Comparison of ENCODE assay signal across 11 mouse cellular contexts in genomic region chr14:60741033-60741432, GRCm38 (mm10). TPM values are rescaled to one million over a fixed set of nuclear protein-coding genes. Genes with fewer than 3 reads are reported as not detected.
DNase-seq lines count a peak whose midpoint lies in the region; ATAC-seq and TF ChIP-seq lines count a peak whose summit lies in the region.
"Had no signal": no experiment of that assay in that cellular context is flagged by ENCODE, and none has a peak within 500 bp of the region (broad histone marks: within the 10 kb centered on the region; RNA-seq: fewer than 3 reads in every experiment).

No protein-coding gene starts in this region.

- no peak for TF ChIP-seq CTCF in liver, adult 2 months (IDR thresholded peaks at IDR 0.05; ENCODE audit: low read depth, low read length)

- H3K36me3 ChIP-seq in forebrain, embryonic 12.5 days (replicated peaks) = peaks cover 27% of the 10 kb centered on the region
- peaks cover 68% of the 10 kb centered on the region for H3K36me3 ChIP-seq in forebrain, embryonic 10.5 days (replicated peaks)
- H3K36me3 ChIP-seq in liver, adult 2 months (ENCODE audit: control insufficient read depth, insufficient read depth, low read length) = peaks cover 6% of the 10 kb centered on the region; the same call in 1 of the 2 replicates
- H3K36me3 ChIP-seq in embryonic facial prominence, embryonic 14.5 days (ENCODE audit: control insufficient read depth, insufficient read depth, low read length) = no peaks in the 10 kb centered on the region
- H3K36me3 ChIP-seq in limb, embryonic 12.5 days = no peaks in the 10 kb centered on the region

- 86% methylated on average over 8 of the region's 8 CpGs for WGBS in forebrain, embryonic 12.5 days
- WGBS in forebrain, embryonic 10.5 days = 84% methylated on average over 8 of the region's 8 CpGs
- WGBS in liver, adult 2 months = 71% methylated on average over 8 of the region's 8 CpGs
- 63% methylated on average over 8 of the region's 8 CpGs for WGBS in embryonic facial prominence, embryonic 14.5 days
- WGBS in limb, embryonic 12.5 days = 73% methylated on average over 8 of the region's 8 CpGs

- no peak overlapping the region for H3K4me2 ChIP-seq in forebrain, embryonic 12.5 days
- no peak overlapping the region for H3K4me2 ChIP-seq in embryonic facial prominence, embryonic 14.5 days (ENCODE audit: low read depth, low read length)
- H3K4me2 ChIP-seq in limb, embryonic 12.5 days = no peak overlapping the region

- no peak overlapping the region for H3K9ac ChIP-seq in forebrain, embryonic 12.5 days
- H3K9ac ChIP-seq in liver, adult 2 months (ENCODE audit: low read depth, low read length) = no peak overlapping the region
- no peak overlapping the region for H3K9ac ChIP-seq in embryonic facial prominence, embryonic 14.5 days (ENCODE audit: low read depth, low read length)
- H3K9ac ChIP-seq in limb, embryonic 12.5 days (replicated peaks) = no peak overlapping the region

- no peak for TF ChIP-seq POLR2A in liver, adult 2 months (IDR thresholded peaks at IDR 0.05; ENCODE audit: extremely low read depth, insufficient read depth, low read length)

- DNase-seq in forebrain, embryonic 10.5 days (ENCODE audit: extremely low spot score, low spot score) = no peak
- DNase-seq in liver, adult 2 months (ENCODE audit: extremely low read depth, low read depth, low spot score) = no peak
- no peak for DNase-seq in liver
- no peak for DNase-seq in embryonic facial prominence, embryonic 14.5 days (ENCODE audit: low spot score)
- DNase-seq in right cerebral cortex, adult 2 months (ENCODE audit: low spot score in 2 of 2) = no peak
- DNase-seq in spleen, adult 12 weeks (ENCODE audit: low spot score) = no peak
- DNase-seq: spleen, adult 18-20 months had no signal

- H3K27me3 ChIP-seq in forebrain, embryonic 12.5 days = no peaks in the 10 kb centered on the region
- no peaks in the 10 kb centered on the region for H3K27me3 ChIP-seq in forebrain, embryonic 10.5 days (ENCODE audit: poor library complexity, severe bottlenecking)
- no peaks in the 10 kb centered on the region for H3K27me3 ChIP-seq in liver, adult 2 months (ENCODE audit: control insufficient read depth, insufficient read depth, low read length)
- H3K27me3 ChIP-seq in embryonic facial prominence, embryonic 14.5 days (replicated peaks; ENCODE audit: control insufficient read depth, insufficient read depth, low read length) = no peaks in the 10 kb centered on the region
- H3K27me3 ChIP-seq in limb, embryonic 12.5 days = no peaks in the 10 kb centered on the region
- H3K27me3 ChIP-seq: CH12.LX had no signal

- H3K4me3 ChIP-seq in forebrain, embryonic 12.5 days (replicated peaks) = no peak overlapping the region
- H3K4me3 ChIP-seq in forebrain, embryonic 10.5 days = no peak overlapping the region
- H3K4me3 ChIP-seq in liver, adult 2 months (ENCODE audit: insufficient read depth, low read depth, low read length) = no peak overlapping the region
- H3K4me3 ChIP-seq in embryonic facial prominence, embryonic 14.5 days (ENCODE audit: low read depth, low read length) = no peak overlapping the region
- H3K4me3 ChIP-seq in limb, embryonic 12.5 days (replicated peaks) = no peak overlapping the region

- peaks cover 52% of the 10 kb centered on the region for H3K4me1 ChIP-seq in forebrain, embryonic 12.5 days
- peaks cover 39% of the 10 kb centered on the region for H3K4me1 ChIP-seq in forebrain, embryonic 10.5 days
- peaks cover 2% of the 10 kb centered on the region; the same call in 1 of the 2 replicates for H3K4me1 ChIP-seq in liver, adult 2 months (ENCODE audit: control insufficient read depth, insufficient read depth, low read length)
- peaks cover 31% of the 10 kb centered on the region for H3K4me1 ChIP-seq in embryonic facial prominence, embryonic 14.5 days (ENCODE audit: control insufficient read depth, insufficient read depth, low read length)
- peaks cover 69% of the 10 kb centered on the region for H3K4me1 ChIP-seq in limb, embryonic 12.5 days (replicated peaks)

- no peak for ATAC-seq in forebrain, embryonic 12.5 days (ENCODE audit: low FRiP score)
- no peak for ATAC-seq in embryonic facial prominence, embryonic 14.5 days (ENCODE audit: low read depth)
- ATAC-seq in limb, embryonic 12.5 days (ENCODE audit: insufficient number of reproducible peaks, insufficient read depth, low FRiP score, low TSS enrichment, low read depth) = no peak

- H3K9me3 ChIP-seq in forebrain, embryonic 12.5 days = no peaks in the 10 kb centered on the region
- H3K9me3 ChIP-seq in forebrain, embryonic 10.5 days = no peaks in the 10 kb centered on the region
- no peaks in the 10 kb centered on the region for H3K9me3 ChIP-seq in embryonic facial prominence, embryonic 14.5 days (ENCODE audit: control insufficient read depth, low read length)
- H3K9me3 ChIP-seq in limb, embryonic 12.5 days = no peaks in the 10 kb centered on the region

- peak overlapping the region; percentile 61 for H3K27ac ChIP-seq in forebrain, embryonic 12.5 days
- no peak overlapping the region for H3K27ac ChIP-seq in forebrain, embryonic 10.5 days
- peak overlapping the region; percentile 43 for H3K27ac ChIP-seq in liver, adult 2 months (replicated peaks; ENCODE audit: insufficient read depth, low read depth, low read length)
- H3K27ac ChIP-seq in embryonic facial prominence, embryonic 14.5 days (replicated peaks; ENCODE audit: low read depth, low read length) = peak overlapping the region; percentile 75
- 0 out of 2 replicates have a peak overlapping the region, but pooled peaks have one; percentile 62 for H3K27ac ChIP-seq in limb, embryonic 12.5 days

- H3K79me2 ChIP-seq in liver, adult 2 months (ENCODE audit: control insufficient read depth, insufficient read depth, low read length) = no peaks in the 10 kb centered on the region

RNA-seq across cellular contexts. Expression of gene C1qtnf9, which starts 26.9 kb away (rescaled TPM):
- polyA plus RNA-seq in forebrain, embryonic 12.5 days (2016; fragmentation: Nextera tagmentation; extraction: Ambion mirVana) = 0.23 and 0.37 TPM in 2 replicates
- 0.07 and 0.10 TPM in 2 replicates for polyA plus RNA-seq in forebrain, embryonic 10.5 days (2016; fragmentation: Nextera tagmentation; extraction: Ambion mirVana)
- total RNA-seq in liver, adult 2 months (2014; rRNA removed) = 0.34 and 0.46 TPM in 2 replicates
- polyA plus RNA-seq in liver, adult 2 months (2012; rRNA removed) = 0.07 and 0.24 TPM in 2 replicates
- polyA plus RNA-seq in embryonic facial prominence, embryonic 14.5 days (2014; fragmentation: Nextera tagmentation; extraction: Ambion mirVana) = 0.97 and 1.3 TPM in 2 replicates
- 0.45 and 0.50 TPM in 2 replicates for polyA plus RNA-seq in limb, embryonic 12.5 days (2016; fragmentation: Nextera tagmentation; extraction: Ambion mirVana)
- total RNA-seq: CH12.LX; left cerebral cortex, postnatal 10 days had no signal

RNA-seq across cellular contexts. Expression of gene Mipep, which starts 43.3 kb away (rescaled TPM):
- polyA plus RNA-seq in forebrain, embryonic 12.5 days (2016; fragmentation: Nextera tagmentation; extraction: Ambion mirVana) = 22.9 and 23.3 TPM in 2 replicates
- polyA plus RNA-seq in forebrain, embryonic 10.5 days (2016; fragmentation: Nextera tagmentation; extraction: Ambion mirVana) = 24.7 and 25.8 TPM in 2 replicates
- total RNA-seq in liver, adult 2 months (2014; rRNA removed) = 26.0 and 30.1 TPM in 2 replicates
- polyA plus RNA-seq in liver, adult 2 months (2012; rRNA removed) = 13.9 and 15.2 TPM in 2 replicates
- 22.6 and 23.5 TPM in 2 replicates for polyA plus RNA-seq in embryonic facial prominence, embryonic 14.5 days (2014; fragmentation: Nextera tagmentation; extraction: Ambion mirVana)
- polyA plus RNA-seq in limb, embryonic 12.5 days (2016; fragmentation: Nextera tagmentation; extraction: Ambion mirVana) = 23.7 and 24.3 TPM in 2 replicates
